Mouse (Mus musculus): ENCODE results near the gene Gm10160.

- TF ChIP-seq CTCF (IDR thresholded peaks at IDR 0.05), result no peak
- TF ChIP-seq EP300 (IDR thresholded peaks at IDR 0.05), result no peak
Measured at GRCm38 (mm10) chr7:81842141-81842540, 13.5 kb downstream of the Gm10160 start.

Data from lung, postnatal 0 days (tissue).